Mouse (Mus musculus) right cerebral cortex, postnatal 10 days (tissue): ENCODE measurements at regions not wholly inside any gene's neighbourhood (a gene's known extent, or its start where the extent isn't known, plus 50 kb on each side); places are given as distances from the start of the nearest gene placed in this dataset.

Experiments used
- DNase-seq, 2 experiments: peaks; one replicate each; pipeline ENCODE4 v3.0.0; 2021; ENCODE audit warnings: low spot score in 2 of 2

DNA sequence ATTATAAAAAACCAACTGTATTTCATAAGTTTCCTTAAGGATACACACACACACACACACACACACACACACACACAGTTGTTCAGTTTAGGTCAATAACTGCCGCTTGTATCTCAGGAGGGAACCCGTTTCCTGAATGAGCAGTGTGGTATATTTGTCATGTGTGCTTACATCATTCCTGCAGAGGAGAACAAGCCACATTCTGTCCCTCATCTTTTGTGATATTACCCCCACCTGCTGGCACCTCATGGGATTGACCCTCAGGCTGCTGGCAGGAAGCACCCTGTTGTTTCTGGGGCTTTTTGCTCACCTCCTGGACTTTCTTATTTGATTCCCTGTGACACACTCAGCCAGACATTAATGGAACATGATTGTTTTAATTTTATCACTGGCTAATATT lies 66.4 kb upstream of the Htr1a start:
- DNase-seq: peak; percentile 79 to 83

DNA sequence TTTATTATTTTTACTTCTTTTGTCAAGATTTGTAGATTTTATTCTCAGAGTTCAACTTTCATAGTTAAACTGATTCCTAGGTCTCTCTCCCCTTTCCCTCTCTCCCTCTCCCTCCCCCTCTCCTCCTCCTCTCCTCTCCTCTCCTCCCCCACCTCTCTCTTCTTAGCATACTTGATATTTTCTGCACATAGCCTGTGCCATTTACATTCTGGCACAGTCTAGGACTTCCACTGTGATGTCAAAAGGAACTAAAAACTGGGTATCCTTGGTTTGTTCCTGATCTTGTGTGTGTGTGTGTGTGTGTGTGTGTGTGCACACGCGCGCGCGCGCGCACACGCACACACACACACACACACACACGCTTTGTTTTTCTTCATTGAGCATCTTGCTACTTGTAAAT lies 64.9 kb upstream of the Htr1a start:
- DNase-seq: no peak

DNA sequence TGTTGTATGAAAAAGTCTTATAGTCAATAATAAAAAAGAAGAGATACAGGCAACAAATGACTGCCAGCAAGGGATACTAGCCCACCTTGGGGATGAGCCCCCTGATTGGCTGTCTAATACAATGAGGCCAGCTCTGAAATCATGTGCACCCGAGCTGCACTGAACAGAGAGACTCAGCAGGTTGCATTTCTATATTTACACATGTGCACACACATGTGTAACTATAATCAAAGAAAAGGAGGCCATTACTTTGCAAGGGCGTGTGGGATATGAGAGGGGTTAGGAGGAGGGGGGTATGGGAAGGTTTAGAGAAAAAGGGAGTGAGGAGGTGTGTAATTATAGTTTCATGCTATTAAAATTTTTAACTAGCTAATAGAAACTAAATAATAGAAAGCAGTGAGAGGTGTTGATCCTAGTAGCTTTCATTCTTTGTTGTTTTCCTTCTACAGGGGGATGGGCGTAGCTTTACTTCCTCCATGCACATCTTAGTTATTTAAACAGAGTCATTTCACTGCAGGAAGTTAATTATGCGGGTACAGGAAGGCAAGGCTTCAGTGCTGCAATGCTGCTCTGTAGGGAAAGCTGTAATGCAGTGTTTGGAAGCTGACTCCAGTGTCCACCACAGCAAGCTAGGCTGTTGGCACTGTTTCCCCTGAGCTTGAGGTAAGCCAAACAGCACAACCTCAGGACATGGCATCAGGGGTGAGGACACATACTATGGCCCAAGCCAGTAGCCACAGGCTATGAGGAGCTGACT lies 56.2 kb upstream of the Htr1a start:
- no peak for DNase-seq
